Mouse (Mus musculus) cerebellum, postnatal 25 days (tissue): ENCODE measurements at regions not wholly inside any gene's neighbourhood (a gene's known extent, or its start where the extent isn't known, plus 50 kb on each side); places are given as distances from the start of the nearest gene placed in this dataset.

Experiments used
- DNase-seq, 2 experiments: peaks; one replicate each; pipeline ENCODE4 v3.0.0; 2021; ENCODE audit warnings: mixed read lengths in 2 of 2

- no peak for DNase-seq
Observed at GRCm38 (mm10) chr12:12882931-12883553, 58.7 kb downstream of the Mycn start.

- no peak for DNase-seq
Observed at GRCm38 (mm10) chr12:12878031-12878430, 63.7 kb downstream of the Mycn start.

GRCm38 (mm10) chr12:12877539-12877938 is 64.2 kb downstream of the Mycn start:
- DNase-seq, result peak; percentile 63 to 75

- DNase-seq, result no peak
Observed at GRCm38 (mm10) chr12:12875976-12876745, 65.6 kb downstream of the Mycn start.

- DNase-seq, result peak; percentile 25 to 53
Observed at GRCm38 (mm10) chr12:12873551-12873950, 68.2 kb downstream of the Mycn start.

GRCm38 (mm10) chr12:12872974-12873373 is 68.7 kb downstream of the Mycn start:
- no peak for DNase-seq

- peak in 1 of 2 experiments; percentile 12 for DNase-seq
Observed at GRCm38 (mm10) chr12:12871272-12871671, 70.4 kb downstream of the Mycn start.

- DNase-seq, result no peak
Observed at GRCm38 (mm10) chr12:12866590-12866989, 75.1 kb downstream of the Mycn start.

- no peak for DNase-seq
Observed at GRCm38 (mm10) chr12:12850681-12851080, 91.0 kb downstream of the Mycn start.

- DNase-seq, result no peak
Observed at GRCm38 (mm10) chr12:12846716-12847115, 95.0 kb downstream of the Mycn start.

GRCm38 (mm10) chr12:12842247-12842957 is 99.3 kb downstream of the Mycn start:
- DNase-seq, result no peak

- DNase-seq, result no peak
Observed at GRCm38 (mm10) chr12:12841385-12842238, 100.1 kb downstream of the Mycn start.

- no peak for DNase-seq
Observed at GRCm38 (mm10) chr12:12840661-12841384, 100.9 kb downstream of the Mycn start.

- no peak for DNase-seq
Observed at GRCm38 (mm10) chr12:12837775-12838174, 103.9 kb downstream of the Mycn start.

- DNase-seq, result no peak
Observed at GRCm38 (mm10) chr12:12827821-12828641, 113.7 kb downstream of the Mycn start.

GRCm38 (mm10) chr12:12827379-12827778 is 114.3 kb downstream of the Mycn start:
- DNase-seq, result no peak

- no peak for DNase-seq
Observed at GRCm38 (mm10) chr12:12826431-12826830, 115.3 kb downstream of the Mycn start.

GRCm38 (mm10) chr12:12825842-12826241 is 115.9 kb downstream of the Mycn start:
- DNase-seq, result peak; percentile 28 to 35

- no peak for DNase-seq
Observed at GRCm38 (mm10) chr12:12821473-12821872, 120.2 kb downstream of the Mycn start.

GRCm38 (mm10) chr12:12820668-12821351 is 120.9 kb downstream of the Mycn start:
- DNase-seq, result no peak
